Comparison of ENCODE assay signal across 26 mouse cellular contexts in genomic region chr6:136685433-136685832, GRCm38 (mm10). TPM values are rescaled to one million over a fixed set of nuclear protein-coding genes. Genes with fewer than 3 reads are reported as not detected.
A peak's percentile ranks its signal among the peaks of the same experiment; 100 is the strongest.
DNase-seq lines count a peak whose midpoint lies in the region; ATAC-seq and TF ChIP-seq lines count a peak whose summit lies in the region.
"Had no signal": no experiment of that assay in that cellular context is flagged by ENCODE, and none has a peak within 500 bp of the region (broad histone marks: within the 10 kb centered on the region; RNA-seq: fewer than 3 reads in every experiment).

No protein-coding gene starts in this region.

- ATAC-seq in kidney, embryonic 15.5 days (replicated peaks; ENCODE audit: low FRiP score) = peak; percentile 60; the same call in 1 of the 2 replicates
- ATAC-seq in midbrain, embryonic 11.5 days (ENCODE audit: low FRiP score) = no peak
- ATAC-seq in midbrain, embryonic 13.5 days = no peak
- ATAC-seq: forebrain, embryonic 13.5 days; forebrain, embryonic 16.5 days; hindbrain, embryonic 16.5 days; Patski had no signal

- TF ChIP-seq RAD21 in CH12.LX (IDR thresholded peaks at IDR 0.05; ENCODE audit: low read depth, low read length) = no peak

- no peak overlapping the region for H3K27ac ChIP-seq in kidney, embryonic 15.5 days
- H3K27ac ChIP-seq in midbrain, embryonic 11.5 days (ENCODE audit: low read depth, low read length) = no peak overlapping the region
- H3K27ac ChIP-seq in midbrain, embryonic 13.5 days = no peak overlapping the region
- no peak overlapping the region for H3K27ac ChIP-seq in CH12.LX (ENCODE audit: insufficient read depth, low read depth)
- H3K27ac ChIP-seq: forebrain, embryonic 10.5 days; forebrain, embryonic 13.5 days; heart, embryonic 15.5 days; hindbrain, embryonic 10.5 days; hindbrain, embryonic 13.5 days had no signal

- H3K9ac ChIP-seq in kidney, embryonic 15.5 days = no peak overlapping the region
- H3K9ac ChIP-seq in midbrain, embryonic 11.5 days (ENCODE audit: low read length) = no peak overlapping the region
- no peak overlapping the region for H3K9ac ChIP-seq in midbrain, embryonic 13.5 days (replicated peaks)
- H3K9ac ChIP-seq in CH12.LX (ENCODE audit: insufficient read depth, low read depth) = no peak overlapping the region
- H3K9ac ChIP-seq: forebrain, embryonic 13.5 days; heart, embryonic 12.5 days; heart, embryonic 15.5 days; hindbrain, embryonic 13.5 days had no signal

- no peaks in the 10 kb centered on the region for H3K27me3 ChIP-seq in kidney, embryonic 15.5 days
- H3K27me3 ChIP-seq in midbrain, embryonic 11.5 days (ENCODE audit: control insufficient read depth, insufficient read depth, low read length) = no peaks in the 10 kb centered on the region
- H3K27me3 ChIP-seq in midbrain, embryonic 13.5 days = no peaks in the 10 kb centered on the region
- no peaks in the 10 kb centered on the region for H3K27me3 ChIP-seq in CH12.LX (replicated peaks)
- H3K27me3 ChIP-seq in splenic B cell, adult 2 months (ENCODE audit: control insufficient read depth, insufficient read depth, low read length, poor library complexity, severe bottlenecking) = no peaks in the 10 kb centered on the region
- H3K27me3 ChIP-seq: forebrain, embryonic 13.5 days; heart, embryonic 12.5 days; heart, embryonic 15.5 days; hindbrain, embryonic 13.5 days; Patski had no signal

- peak overlapping the region; percentile 21; the same call in 1 of the 2 replicates for H3K4me2 ChIP-seq in kidney, embryonic 15.5 days
- H3K4me2 ChIP-seq in midbrain, embryonic 11.5 days = no peak overlapping the region
- H3K4me2 ChIP-seq in midbrain, embryonic 13.5 days (replicated peaks) = no peak overlapping the region
- no peak overlapping the region for H3K4me2 ChIP-seq in CH12.LX (ENCODE audit: insufficient read depth, low read depth, poor library complexity, severe bottlenecking)
- H3K4me2 ChIP-seq: forebrain, embryonic 13.5 days; heart, embryonic 12.5 days; heart, embryonic 15.5 days; hindbrain, embryonic 13.5 days had no signal

- H3K4me1 ChIP-seq in kidney, embryonic 15.5 days = peaks cover 6% of the 10 kb centered on the region; the same call in 1 of the 2 replicates
- H3K4me1 ChIP-seq in midbrain, embryonic 11.5 days (ENCODE audit: control insufficient read depth, insufficient read depth, low read length) = no peaks in the 10 kb centered on the region
- no peaks in the 10 kb centered on the region for H3K4me1 ChIP-seq in midbrain, embryonic 13.5 days (replicated peaks)
- peaks cover 19 to 48% of the 10 kb centered on the region in 2 experiments for H3K4me1 ChIP-seq in CH12.LX (ENCODE audit: control insufficient read depth in 1 of 2, insufficient read depth in 2 of 2)
- H3K4me1 ChIP-seq: forebrain, embryonic 13.5 days; hindbrain, embryonic 13.5 days had no signal

- H3K79me2 ChIP-seq in CH12.LX (replicated peaks; ENCODE audit: control insufficient read depth, extremely low read depth, insufficient read depth, poor library complexity, severe bottlenecking) = no peaks in the 10 kb centered on the region; the same call in 1 of the 2 replicates

- no peak overlapping the region for H3K4me3 ChIP-seq in kidney, embryonic 15.5 days (replicated peaks)
- H3K4me3 ChIP-seq in midbrain, embryonic 11.5 days (ENCODE audit: low read depth, low read length) = no peak overlapping the region
- H3K4me3 ChIP-seq in midbrain, embryonic 13.5 days (replicated peaks) = no peak overlapping the region
- H3K4me3 ChIP-seq in CH12.LX (replicated peaks in 1 of 3; ENCODE audit: low read depth in 2 of 3, low read length in 2 of 3, poor library complexity in 1 of 3) = no peak overlapping the region
- H3K4me3 ChIP-seq: forebrain, embryonic 10.5 days; forebrain, embryonic 13.5 days; heart, embryonic 12.5 days; heart, embryonic 15.5 days; hindbrain, embryonic 10.5 days; hindbrain, embryonic 13.5 days had no signal

- TF ChIP-seq EP300 in CH12.LX (IDR thresholded peaks at IDR 0.05; ENCODE audit: low read length) = no peak

- no peak for DNase-seq in kidney, adult 9 months
- peak; percentile 4 for DNase-seq in midbrain, embryonic 11.5 days (ENCODE audit: low spot score, missing footprints)
- DNase-seq in CH12.LX (ENCODE audit: extremely low read depth) = no peak
- DNase-seq in splenic B cell, adult 2 months (ENCODE audit: low read depth, low spot score) = peak; percentile 19
- no peak for DNase-seq in cerebellum, postnatal 36 days
- DNase-seq: adrenal gland, adult 2 months; adrenal gland, postnatal 14 days; cerebellum, adult 11-12 months; cerebellum, adult 8-10 months; cerebellum, postnatal 10 days; gastrocnemius, postnatal 10 days; gastrocnemius, postnatal 36 days; heart, postnatal 10 days; heart, postnatal 36 days had no signal

- dilution Hi-C loops in CH12.LX (cut with MboI; ENCODE audit: extremely low pct_ligation_motif_present, extremely low pct_unique_long_range_greater_than_20kb, low sequenced_read_pairs) = no loop called here

- in situ Hi-C loops in CH12.LX (cut with MboI; ENCODE audit: low pct_ligation_motif_present, low pct_unique_long_range_greater_than_20kb, low sequenced_read_pairs) = no loop called here

- no peak for TF ChIP-seq POLR2A in CH12.LX (IDR thresholded peaks at IDR 0.05; ENCODE audit: low read depth, low read length)

- no peaks in the 10 kb centered on the region for H3K36me3 ChIP-seq in kidney, embryonic 15.5 days
- no peaks in the 10 kb centered on the region for H3K36me3 ChIP-seq in midbrain, embryonic 11.5 days (ENCODE audit: control insufficient read depth, insufficient read depth, low read length)
- H3K36me3 ChIP-seq in midbrain, embryonic 13.5 days = no peaks in the 10 kb centered on the region
- H3K36me3 ChIP-seq in CH12.LX (replicated peaks in 1 of 2; ENCODE audit: control insufficient read depth in 1 of 2, insufficient read depth in 1 of 2, low read length in 1 of 2) = no peaks in the 10 kb centered on the region
- no peaks in the 10 kb centered on the region for H3K36me3 ChIP-seq in splenic B cell, adult 2 months (ENCODE audit: control insufficient read depth, insufficient read depth, low read length, poor library complexity, severe bottlenecking)
- H3K36me3 ChIP-seq: forebrain, embryonic 10.5 days; G1E; heart, embryonic 12.5 days; heart, embryonic 15.5 days; hindbrain, embryonic 10.5 days; hindbrain, embryonic 13.5 days had no signal

- no peak for TF ChIP-seq CTCF in CH12.LX (conservative IDR thresholded peaks at IDR 0.05 in 1 of 2, IDR thresholded peaks at IDR 0.05 in 1 of 2; ENCODE audit: low read depth in 2 of 2, low read length in 2 of 2)

- WGBS in kidney, embryonic 15.5 days = 39% methylated on average over 5 of the region's 5 CpGs
- WGBS in midbrain, embryonic 11.5 days = 82% methylated on average over 5 of the region's 5 CpGs
- WGBS in midbrain, embryonic 13.5 days = 73% methylated on average over 5 of the region's 5 CpGs

- H3K9me3 ChIP-seq in kidney, embryonic 15.5 days (replicated peaks) = no peaks in the 10 kb centered on the region
- no peaks in the 10 kb centered on the region for H3K9me3 ChIP-seq in midbrain, embryonic 11.5 days (ENCODE audit: control insufficient read depth, low read length)
- peaks cover 3% of the 10 kb centered on the region; the same call in 1 of the 2 replicates for H3K9me3 ChIP-seq in midbrain, embryonic 13.5 days
- H3K9me3 ChIP-seq in CH12.LX (replicated peaks; ENCODE audit: low read length) = peaks cover 12% of the 10 kb centered on the region
- H3K9me3 ChIP-seq: forebrain, embryonic 10.5 days; forebrain, embryonic 13.5 days; heart, embryonic 12.5 days; heart, embryonic 15.5 days; hindbrain, embryonic 10.5 days; hindbrain, embryonic 13.5 days had no signal

TF ChIP-seq in CH12.LX, 34 proteins besides CTCF, POLR2A, EP300 and RAD21:
- TF ChIP-seq TBP (conservative IDR thresholded peaks at IDR 0.05; ENCODE audit: low read depth, low read length) (0 out of 2 replicates have a peak, but pooled peaks have one; percentile 28), JUN (IDR thresholded peaks at IDR 0.05; ENCODE audit: insufficient read depth, low read depth, low read length) (no peak)
TF ChIP-seq in CH12.LX: peak in this region for 1.

RNA-seq across cellular contexts. Expression of gene Plbd1, which starts 23.7 kb away (rescaled TPM):
- polyA plus RNA-seq in kidney, embryonic 15.5 days (2015; fragmentation: Nextera tagmentation; extraction: Ambion mirVana) = 4.8 and 5.2 TPM in 2 replicates
- polyA plus RNA-seq in midbrain, embryonic 11.5 days (2014; fragmentation: Nextera tagmentation; extraction: Ambion mirVana) = 0.84 and 1.4 TPM in 2 replicates
- polyA plus RNA-seq in midbrain, embryonic 13.5 days (2015; fragmentation: Nextera tagmentation; extraction: Ambion mirVana) = 0.24 and 0.47 TPM in 2 replicates
- total RNA-seq in CH12.LX (2012; rRNA removed) (not detected in 2 replicates), CH12.LX (2014; rRNA removed) (not detected in 2 replicates)
- polyA plus RNA-seq in CH12.LX (2012; ENCODE audit: insufficient read length, low read depth) = not detected in 2 replicates
- total RNA-seq: G1E had no signal
- polyA plus RNA-seq: G1E, Patski had no signal

Comparison
In these comparisons a context has a peak if more than half of its experiments do, and no peak if none do; other contexts are left out.
1. DNase-seq: peak in midbrain, embryonic 11.5 days (single experiment) and splenic B cell, adult 2 months (single experiment); none in kidney, adult 9 months (single experiment), CH12.LX (single experiment) and cerebellum, postnatal 36 days (0 of 2).